Mouse (Mus musculus): ENCODE measurements around the gene Hk1. TPM values are rescaled to one million over a fixed set of nuclear protein-coding genes. Genes with fewer than 3 reads are reported as not detected.

The Hk1 gene
- polyA plus RNA-seq, 1 experiment, result 22.4 TPM

DNA sequence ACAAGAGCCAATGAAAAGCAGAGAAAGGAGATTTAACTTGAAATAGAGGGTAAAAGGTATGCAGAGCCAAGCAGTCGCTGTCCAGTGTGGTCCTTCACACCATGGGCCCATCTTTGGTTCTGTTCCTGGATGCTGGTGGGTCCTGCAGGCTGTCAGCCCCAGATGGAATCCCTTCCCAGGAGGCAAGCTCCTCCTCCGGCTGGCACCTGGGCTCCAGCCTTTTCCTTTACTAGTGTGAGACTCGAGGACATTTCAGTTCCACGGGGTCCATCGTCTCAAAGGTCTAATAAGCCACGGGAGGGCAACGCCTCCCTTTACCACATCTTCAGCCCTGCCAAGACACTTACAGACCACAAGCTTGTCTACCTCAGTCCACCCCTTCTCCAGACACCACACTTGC is 60.6 kb downstream of the Hk1 start:
- no peak for DNase-seq (ENCODE audit: low read depth)

DNA sequence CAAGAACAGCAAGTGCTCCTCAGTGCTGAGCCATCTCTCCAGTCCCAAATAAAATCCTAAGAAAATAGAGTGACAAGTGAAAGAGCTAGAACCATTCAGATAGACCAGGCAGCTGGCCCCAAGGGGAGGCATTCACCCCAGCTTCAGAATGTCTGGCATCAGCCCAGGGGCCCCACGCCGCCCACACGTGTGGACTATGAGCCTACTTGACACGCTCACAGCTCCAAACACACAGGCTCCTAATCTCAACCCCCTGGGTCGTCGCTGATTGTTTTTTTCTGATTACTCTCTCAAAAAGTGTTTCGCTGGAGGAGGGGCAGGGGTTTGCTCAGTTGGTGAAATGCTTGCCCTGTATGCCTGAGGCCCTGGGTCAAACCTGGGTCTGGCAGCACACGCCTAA is 63.2 kb downstream of the Hk1 start:
- no peak for DNase-seq (ENCODE audit: low read depth)

DNA sequence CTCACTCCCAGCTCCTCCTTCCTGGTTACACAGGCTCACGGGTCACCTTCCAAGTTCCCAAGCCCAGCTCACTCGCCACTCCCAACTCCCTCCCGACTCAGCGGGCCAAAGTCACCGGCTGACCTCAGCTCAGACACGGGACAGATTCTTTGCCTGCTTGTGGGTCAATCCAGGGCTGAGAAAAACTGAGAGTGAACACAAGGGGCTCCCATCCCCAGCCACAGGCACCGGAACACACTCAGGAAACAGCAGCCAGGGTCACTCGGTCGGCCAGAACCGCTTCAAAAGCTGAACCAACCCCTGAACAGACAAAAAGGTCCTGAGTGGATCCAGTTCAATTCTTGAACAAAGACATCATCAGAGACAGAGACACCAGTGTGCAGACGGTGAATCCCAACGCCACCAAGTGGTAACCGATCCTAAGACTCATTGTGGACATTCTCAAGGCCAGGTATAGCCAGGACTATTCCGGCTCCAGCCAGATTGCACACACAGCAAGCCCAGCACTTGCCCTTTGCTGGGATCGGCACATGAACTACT is 65.8 kb downstream of the Hk1 start:
- no peak for DNase-seq (ENCODE audit: low read depth)

DNA sequence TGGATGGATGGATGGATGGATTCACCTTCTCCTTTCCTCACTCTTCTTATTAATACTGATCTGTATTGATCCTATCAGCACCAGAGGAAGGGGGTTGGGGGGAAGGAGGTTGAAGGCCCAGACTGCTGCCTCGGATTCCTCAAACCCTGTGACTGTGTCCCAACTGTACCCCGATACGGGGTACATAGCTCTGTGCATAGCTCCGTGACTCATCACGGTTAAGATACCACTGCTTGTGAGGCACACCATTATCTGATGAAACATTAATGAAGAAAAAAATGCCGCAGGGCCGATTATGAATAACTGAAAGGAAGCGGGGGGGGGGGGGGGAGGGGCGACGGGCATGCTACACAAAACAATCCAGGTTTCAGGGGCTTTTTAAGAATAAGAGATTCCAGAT is 66.6 kb downstream of the Hk1 start:
- DNase-seq (ENCODE audit: low read depth), result no peak

DNA sequence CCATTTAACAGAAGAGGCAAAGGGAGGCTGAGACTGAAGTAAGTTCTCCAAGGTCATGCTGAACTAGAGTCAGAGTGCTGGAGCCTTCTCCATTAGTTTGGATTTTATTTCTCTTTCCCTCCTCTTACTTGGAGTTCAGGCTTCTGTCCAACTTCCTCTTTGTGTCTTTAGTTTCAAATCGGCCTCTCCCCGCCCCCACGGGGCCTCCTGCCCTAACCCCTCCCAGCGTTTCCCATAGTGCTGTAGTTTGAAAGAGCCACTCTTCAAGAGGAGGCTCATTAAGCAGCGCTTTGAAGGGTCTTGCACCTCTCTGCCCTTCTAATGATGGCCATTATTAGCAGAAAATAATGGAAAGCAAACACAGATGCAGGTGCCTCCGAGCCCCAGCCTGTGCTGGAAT is 68.2 kb downstream of the Hk1 start:
- DNase-seq (ENCODE audit: low read depth), result no peak

DNA sequence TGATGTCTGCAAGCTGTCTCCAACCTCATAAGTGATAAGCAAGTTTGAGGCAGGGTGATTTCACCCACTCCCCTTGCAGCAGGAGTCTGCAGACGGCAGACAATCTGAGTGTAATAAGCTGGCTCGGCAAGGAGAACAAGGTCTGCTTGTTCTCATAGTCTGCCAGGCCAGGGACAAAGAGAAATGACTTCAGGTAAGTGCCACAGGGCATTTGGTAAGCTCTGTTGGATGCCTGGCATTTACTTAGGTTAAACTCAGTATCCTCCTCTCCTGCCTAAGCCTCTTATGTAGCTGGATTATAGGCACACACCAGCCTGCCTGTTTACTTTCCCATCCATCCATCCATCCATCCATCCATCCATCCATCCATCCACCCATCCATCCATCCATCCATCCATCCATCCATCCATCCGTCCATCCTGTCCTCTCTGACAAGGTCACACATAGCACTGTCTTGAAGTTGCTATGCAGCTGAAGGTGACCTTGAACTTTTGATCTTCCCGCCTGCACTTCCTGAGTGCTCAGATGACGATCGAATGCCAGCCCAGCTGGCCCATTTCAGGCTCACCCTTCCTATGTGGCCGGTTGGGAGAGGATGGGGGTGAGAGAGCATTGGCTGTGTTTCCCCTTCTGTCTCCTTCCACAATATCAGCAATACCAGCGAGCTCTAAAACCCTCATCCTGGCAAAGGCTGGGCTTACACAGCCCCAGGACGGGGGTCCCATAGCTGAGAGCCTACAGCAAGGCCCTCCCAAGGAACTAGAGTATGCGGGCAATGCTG is 69.3 kb downstream of the Hk1 start:
- DNase-seq (ENCODE audit: low read depth), result no peak

DNA sequence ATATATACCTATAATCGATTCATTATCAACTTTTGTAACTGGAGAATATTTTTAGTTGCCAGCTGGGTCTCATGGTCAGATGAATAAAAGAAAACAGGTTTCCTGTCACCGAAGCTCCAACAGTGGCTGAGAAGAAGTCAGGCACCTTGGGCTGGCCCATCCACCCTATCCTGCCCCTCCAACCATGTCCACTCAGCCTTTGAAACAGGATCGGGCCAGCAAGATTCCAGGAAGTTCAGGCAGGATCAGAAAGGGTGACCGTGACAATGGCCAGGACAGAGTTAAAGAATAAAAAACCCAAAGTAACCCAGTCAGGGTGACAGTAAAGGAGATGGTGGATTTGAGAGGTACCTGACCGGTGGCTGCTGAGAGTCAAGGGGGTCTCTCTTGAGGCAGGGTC is 70.1 kb downstream of the Hk1 start:
- DNase-seq (ENCODE audit: low read depth), result no peak

DNA sequence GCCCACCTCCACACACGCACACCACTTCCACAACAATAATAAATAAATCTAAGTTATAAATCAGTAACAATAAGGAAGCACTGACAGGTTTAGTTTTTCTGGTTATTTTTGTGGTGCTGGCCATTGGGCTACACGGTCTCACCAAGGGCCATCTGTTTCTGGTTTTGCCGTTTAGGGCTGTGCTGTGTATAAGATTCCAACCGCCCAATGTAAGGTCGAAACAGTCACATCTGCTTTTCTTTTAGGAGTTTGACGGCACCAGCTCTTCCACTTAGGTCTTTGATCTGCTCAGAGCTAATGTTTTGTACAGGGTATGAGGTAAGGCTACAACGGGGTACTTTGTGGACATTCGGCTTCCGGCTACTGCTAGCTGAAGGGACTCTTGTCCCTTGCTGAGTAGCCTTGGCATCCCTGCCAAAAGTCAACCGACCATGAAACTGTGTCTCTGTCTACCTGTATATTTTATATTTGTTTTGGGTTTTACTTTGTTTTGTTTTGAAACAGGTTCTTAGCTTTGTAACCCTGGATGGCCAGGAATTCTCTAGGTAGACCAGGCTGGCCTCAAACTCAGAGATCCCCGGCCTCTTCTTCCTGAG is 70.7 kb downstream of the Hk1 start:
- DNase-seq (ENCODE audit: low read depth), result no peak

DNA sequence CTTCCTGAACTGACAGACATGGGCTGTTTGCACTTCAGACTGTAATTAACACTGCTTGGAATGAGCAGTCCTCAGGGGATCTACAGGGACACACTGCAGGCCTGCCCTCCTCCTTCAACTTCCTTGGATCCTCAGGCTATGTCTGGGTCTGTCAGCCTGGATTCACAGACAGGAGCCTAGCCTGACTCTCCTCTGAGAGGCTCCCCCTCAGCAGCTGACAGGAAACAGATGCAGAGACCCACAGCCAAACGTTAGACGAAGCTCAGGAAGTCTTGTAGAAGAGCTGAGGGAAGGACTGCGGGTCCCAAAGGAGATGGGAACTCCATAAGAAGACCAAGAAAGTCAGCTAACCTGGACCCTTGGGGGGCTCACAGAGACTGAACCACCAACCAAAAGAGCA is 73.2 kb downstream of the Hk1 start:
- DNase-seq (ENCODE audit: low read depth), result no peak

DNA sequence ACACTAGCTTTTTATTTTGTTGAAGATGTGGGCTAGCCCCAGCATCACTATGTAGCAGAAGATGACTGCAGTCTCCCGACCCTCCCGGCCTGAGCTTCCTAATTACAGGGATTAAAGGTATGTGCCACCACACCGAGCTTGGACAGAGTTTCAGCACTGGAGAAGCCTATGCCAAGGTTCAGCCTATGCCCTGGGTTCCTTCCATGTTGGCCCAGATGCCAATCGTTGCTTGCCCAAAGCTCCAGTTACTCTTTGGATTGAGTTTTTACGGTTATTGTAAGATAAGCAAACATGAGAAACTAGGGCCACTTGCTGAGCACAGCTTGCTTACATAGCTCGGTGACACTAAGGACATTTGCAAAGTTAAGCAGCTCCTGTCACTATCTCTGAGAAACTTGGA is 74.6 kb downstream of the Hk1 start:
- DNase-seq (ENCODE audit: low read depth), result peak; percentile 60

DNA sequence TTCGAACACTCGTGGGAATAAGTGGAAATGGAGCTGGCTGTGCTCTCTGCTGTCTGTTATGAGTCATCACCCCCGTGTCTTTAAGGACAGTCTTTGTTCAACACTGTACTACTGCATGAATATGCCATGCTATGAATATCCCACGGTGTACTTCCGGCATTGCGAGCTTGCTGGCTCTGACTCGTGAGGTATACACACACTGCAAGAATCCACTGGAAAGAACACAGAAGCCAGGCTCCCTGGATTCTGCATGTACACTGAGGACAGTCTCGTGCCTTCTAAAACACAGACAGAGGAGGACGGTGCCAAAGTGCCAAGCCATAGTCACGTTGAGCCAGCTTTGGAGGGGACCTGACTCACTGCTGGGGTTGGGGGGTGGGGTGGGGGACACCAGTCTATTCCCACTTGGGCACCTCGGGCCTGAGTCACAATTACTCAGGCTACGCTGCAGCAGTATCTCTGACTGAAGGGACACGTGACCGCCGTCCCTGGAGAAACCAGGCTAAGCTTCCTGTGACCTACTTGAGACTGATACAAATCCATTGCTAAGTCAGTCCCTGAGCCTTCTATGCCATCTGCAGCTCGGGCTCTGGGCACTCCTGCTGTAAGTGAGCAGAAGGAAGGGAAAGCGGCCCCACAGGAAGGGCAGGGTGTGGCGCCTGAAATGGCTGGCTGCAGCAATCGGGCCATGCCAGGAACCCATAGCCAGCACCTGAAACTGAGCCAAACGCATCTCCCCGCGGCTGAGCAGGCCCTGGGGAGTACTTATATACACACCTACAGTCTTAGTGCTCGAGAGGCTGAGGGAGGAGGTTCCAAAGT is 79.5 kb downstream of the Hk1 start:
- DNase-seq (ENCODE audit: low read depth), result no peak

DNA sequence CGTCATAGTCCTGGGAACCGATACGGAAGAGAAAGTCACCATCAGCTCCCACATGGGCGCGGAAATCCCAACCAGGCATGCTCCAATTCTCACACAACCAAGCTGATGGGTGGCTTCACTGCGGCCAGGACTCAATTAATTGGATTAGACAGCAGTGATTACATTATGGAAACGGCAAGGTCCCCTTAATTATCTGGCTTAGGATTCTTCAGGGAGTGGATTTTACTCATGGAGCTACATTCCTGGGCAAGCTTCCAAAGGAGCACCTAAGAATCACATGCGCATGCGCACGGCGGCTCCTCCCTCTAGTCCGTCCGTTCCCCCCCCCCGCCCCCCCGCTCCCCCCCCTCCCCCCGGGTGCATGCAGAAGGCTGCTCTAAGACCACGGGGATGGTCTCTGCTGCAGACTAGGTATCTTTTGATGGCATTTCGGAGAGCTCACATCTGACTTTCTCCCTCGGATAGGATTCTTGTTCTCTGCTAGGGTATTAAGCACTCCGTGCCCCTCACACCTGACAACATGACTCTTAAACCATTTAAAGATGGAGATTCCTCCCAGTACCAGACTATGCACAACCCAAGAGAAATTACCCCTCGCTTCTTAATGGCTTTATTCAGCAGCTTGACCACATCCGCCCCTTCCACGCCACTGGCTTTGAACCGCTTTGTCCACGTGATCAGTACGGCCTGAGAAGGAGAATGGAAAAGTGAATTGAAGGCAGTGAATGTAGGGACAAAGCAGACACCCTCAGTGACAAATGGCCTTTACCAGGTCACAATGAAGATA is 83.4 kb downstream of the Hk1 start:
- no peak for DNase-seq (ENCODE audit: low read depth)

DNA sequence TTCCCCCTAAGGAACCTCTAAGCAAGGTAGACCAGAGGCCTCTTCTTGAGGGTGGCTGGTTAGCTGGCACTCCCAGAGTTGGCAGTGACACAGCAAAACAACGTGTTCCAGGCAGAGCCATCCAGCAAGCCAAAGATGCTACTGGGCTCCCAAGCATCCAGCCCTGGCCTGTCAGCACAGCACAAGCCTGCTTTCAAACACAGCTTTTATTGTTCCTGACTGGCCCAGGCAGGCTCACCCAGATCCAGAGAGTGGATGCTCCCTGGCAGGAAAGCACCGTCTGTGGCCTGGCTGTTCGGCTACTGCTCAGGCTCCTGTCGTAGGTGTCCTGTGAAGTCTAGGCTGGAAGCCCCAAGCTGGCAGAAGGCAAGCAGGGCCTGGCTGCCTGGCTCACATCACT is 85.6 kb downstream of the Hk1 start:
- DNase-seq (ENCODE audit: low read depth), result no peak

DNA sequence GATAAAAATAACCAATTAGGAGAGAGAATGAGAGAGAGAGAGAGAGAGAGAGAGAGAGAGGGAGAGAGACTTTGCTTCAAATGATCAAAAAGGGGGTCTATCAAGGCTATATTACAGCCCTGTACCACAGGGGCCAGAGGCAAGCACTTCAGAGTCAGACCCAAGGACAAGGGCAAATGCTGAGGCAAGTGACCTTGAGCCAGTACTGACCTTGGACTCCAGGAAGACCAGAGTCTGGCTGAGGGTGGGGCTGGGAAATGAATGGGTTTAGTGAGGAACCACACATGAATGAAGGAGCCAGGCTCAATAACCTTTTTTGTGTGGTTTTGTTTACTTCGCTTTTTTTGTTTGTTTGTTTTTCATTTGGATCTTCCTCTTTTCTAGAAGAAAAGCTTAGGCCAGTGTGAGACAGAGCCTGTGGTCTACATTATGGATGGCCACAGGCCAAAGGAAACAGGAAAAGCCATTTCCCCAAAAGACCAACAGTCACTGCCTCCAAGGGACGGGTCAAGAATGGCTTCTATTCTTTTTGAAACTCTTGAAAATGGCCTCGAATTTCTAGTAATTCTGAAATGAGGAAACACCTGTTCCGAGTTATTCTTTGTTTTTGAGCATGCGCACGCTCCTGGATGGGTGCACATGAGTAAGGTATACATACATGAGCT is 92.1 kb downstream of the Hk1 start:
- no peak for DNase-seq (ENCODE audit: low read depth)

DNA sequence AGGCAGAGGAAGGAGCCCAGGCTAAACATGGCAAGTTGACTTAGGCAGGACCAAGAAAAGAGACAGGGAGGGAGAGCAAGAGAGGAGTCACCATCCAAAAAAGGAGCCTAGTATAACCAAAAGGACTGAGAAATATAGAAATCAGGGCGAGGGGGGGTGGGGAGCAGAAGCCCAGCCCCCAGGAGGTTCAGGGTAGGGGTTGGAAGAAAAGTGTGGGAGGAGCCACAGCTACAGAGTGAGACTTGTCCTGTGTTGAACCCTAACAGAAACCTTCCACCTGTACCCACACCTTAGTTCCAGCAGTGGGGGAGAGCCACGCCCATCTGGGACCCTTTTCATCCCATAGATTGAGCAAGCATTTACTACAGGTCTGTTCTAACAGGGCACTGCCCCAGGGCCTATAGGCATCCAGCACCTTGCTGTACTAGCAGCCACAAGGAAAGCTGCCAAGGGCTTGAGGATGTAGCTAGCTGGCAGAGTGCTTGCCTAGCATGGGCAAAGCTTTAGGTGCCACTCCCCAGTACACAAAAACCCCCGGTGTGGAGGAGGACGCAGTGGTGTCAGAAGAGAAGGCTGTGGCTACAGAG is 96.4 kb downstream of the Hk1 start:
- DNase-seq (ENCODE audit: low read depth), result peak; percentile 75

DNA sequence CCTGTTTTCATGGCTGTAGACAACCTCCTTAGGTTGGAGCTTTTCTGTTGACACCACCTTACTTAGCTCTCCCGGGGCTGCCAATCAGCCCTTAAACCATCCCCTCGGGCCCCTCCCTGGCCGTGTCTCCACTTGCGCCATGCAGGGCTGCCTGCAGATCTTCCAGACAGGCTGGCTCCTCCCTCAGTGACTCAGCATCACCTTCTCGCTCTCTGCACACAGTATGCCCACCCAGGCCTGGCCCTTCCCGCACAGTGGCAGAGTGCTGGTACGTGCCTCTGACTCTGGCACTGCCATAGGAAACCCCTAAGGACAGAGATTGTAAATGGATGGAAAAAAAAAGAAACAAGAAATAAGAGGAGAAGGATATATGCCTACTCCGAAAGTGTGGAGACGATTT is 96.9 kb downstream of the Hk1 start:
- DNase-seq (ENCODE audit: low read depth), result no peak

DNA sequence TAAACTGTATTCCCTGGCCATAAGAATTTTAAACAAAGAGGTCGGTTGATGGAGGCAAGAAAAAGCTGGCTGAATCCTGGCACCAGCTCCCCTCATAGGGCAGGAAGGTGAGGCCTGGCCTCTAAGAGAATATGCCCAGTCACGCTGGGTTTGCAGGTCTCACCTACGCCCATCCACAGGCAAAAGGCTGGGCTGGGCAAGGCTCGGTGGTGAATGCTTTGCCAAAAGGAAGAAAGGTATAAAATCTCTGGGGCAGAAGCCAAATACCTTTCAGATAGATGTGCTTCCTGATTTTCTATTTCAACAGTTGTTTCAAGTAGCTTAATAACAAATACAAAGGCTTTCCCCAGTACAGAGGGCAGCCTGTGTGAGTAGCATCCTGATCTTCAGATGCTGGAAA is 100.0 kb downstream of the Hk1 start:
- peak; percentile 70 for DNase-seq (ENCODE audit: low read depth)

DNA sequence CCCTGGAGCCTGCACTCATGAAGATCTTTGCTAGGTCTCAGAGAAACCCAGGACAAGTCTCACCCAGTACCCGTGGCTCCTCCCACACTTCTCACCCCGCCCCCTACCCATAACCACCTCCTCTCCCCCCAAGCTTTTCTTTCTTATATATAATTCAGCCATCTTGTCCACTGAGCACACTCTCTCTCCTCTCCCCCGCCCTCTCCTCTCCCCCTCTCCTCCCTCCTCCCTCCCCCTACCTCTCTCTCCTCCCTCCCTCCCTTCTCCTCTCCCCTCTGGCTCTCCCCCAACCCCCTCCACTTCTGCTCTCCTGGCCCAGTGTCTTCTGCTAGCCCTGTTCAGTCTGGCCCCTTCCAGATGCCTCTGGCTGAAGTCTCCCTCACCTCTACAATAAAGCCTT is 100.6 kb downstream of the Hk1 start:
- DNase-seq (ENCODE audit: low read depth), result no peak

DNA sequence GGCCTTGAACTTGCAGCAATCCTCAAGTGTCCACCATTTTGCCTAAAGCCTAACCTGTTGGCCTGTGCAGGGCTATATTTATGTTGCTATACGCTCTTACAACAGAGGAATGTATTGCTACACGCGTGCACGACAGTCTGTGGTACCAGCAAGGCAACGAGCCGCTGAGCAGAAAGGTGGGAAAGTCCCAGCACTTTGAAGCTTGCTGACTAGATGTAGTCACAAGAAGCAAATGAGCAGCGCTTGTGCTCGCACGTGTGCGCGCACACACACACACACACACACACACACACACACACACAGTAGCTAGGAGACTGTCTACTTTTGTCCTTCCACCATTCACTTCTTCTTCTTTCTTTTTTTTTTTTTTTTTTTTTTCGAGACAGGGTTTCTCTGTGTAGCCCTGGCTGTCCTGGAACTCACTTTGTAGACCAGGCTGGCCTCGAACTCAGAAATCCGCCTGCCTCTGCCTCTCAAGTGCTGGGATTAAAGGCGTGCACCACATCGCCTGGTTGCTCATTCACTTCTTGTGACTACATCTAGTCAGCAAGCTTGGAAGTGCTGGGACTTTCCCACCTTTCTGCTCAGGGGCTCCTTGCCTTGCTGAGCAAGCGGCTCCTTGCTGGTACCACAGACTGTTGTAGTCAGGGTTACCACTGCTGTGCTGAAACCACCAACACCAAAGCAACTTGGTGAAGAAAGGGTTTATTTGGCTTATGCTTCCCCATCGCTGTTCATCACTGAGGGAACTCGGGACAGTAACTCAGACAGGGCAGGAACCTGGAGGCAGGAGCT is 102.0 kb downstream of the Hk1 start:
- DNase-seq (ENCODE audit: low read depth), result no peak

DNA sequence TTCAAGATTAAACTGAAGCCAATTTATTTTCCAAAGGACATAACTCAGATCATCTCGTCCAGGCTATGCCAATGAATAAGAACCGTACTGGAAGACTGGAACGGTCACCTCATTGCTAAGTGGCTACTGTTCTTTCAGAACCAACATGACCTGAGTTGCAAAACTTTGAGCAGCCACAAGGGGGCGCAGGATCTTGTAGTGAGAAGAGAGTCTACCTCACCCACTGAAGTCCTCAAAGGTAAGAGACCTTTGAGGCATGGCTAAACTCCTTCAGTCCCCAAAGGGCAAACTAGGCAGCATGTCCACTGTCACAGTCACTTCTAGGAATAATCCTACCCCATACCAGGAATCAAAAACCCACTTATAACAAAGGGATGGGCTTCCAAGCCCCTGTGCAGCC is 104.5 kb downstream of the Hk1 start:
- no peak for DNase-seq (ENCODE audit: low read depth)
